Mouse (Mus musculus) forebrain, postnatal 0 days (tissue): ENCODE data around the gene Elmod1. TPM values are rescaled to one million over a fixed set of nuclear protein-coding genes. Genes with fewer than 3 reads are reported as not detected.

Source experiments
- ATAC-seq: fragments of 200-750 bp; cut with Nextera tagmentation; 2 replicates; pipeline ENCODE4 v1.8.0; 2017; ENCODE audit warnings: mild to moderate bottlenecking, moderate library complexity
- DNase-seq: peaks from one replicate; pipeline ENCODE4 v3.0.0-alpha.2; 2015
- H3K27ac ChIP-seq: fragments of 300-500 bp; sonication (generic); 2 replicates; pipeline ENCODE4 v1.5.1; 2014; ENCODE audit warnings: low read depth, mild to moderate bottlenecking, antibody characterized with exemption, low read length, moderate library complexity, mixed read lengths
- H3K27me3 ChIP-seq: fragments of 300-500 bp; sonication (generic); 2 replicates; pipeline ENCODE4 v1.6.1; 2014; ENCODE audit warnings: mild to moderate bottlenecking, low read length, mixed read lengths; ENCODE audit not compliant: insufficient read depth
- H3K36me3 ChIP-seq: fragments of 300-500 bp; sonication (generic); 2 replicates; pipeline ENCODE4 v1.6.1; 2014; ENCODE audit warnings: mild to moderate bottlenecking, moderate library complexity; ENCODE audit not compliant: insufficient read depth
- H3K4me1 ChIP-seq: fragments of 300-500 bp; sonication (generic); 2 replicates; pipeline ENCODE4 v1.6.1; 2014; ENCODE audit warnings: antibody characterized with exemption; ENCODE audit not compliant: insufficient read depth
- H3K4me2 ChIP-seq: fragments of 300-500 bp; sonication (generic); 2 replicates; pipeline ENCODE4 v1.6.1; 2014; ENCODE audit warnings: low read depth, mild to moderate bottlenecking, moderate library complexity
- H3K4me3 ChIP-seq: fragments of 300-500 bp; sonication (generic); 2 replicates; pipeline ENCODE4 v1.5.1; 2014; ENCODE audit warnings: low read depth, low read length, mixed read lengths
- H3K9ac ChIP-seq: fragments of 300-500 bp; sonication (generic); 2 replicates; pipeline ENCODE4 v1.6.1; 2014; ENCODE audit warnings: mild to moderate bottlenecking
- H3K9me3 ChIP-seq: fragments of 300-500 bp; sonication (generic); 2 replicates; pipeline ENCODE4 v1.6.1; 2016; ENCODE audit warnings: low read length
- CTCF ChIP-seq: sonication (generic); IDR thresholded peaks from 2 replicates; pipeline ENCODE4 v1.5.1; 2016; ENCODE audit warnings: antibody characterized with exemption, control low read depth, low read depth
- WGBS: fragments of 180-500 bp; shearing (Covaris S2); extraction: QIAGEN DNeasy Blood & Tissue Kit; methylation state at CpG from one replicate; pipeline ENCODE4 v1.1.7; 2014; 5-methylcytosine and 5-hydroxymethylcytosine counted together
- polyA plus RNA-seq: library from polyadenylated mRNA; unstranded; fragments of >200 nt; fragmentation: Nextera tagmentation; extraction: Ambion mirVana; gene quantifications from 2 replicates; pipeline ENCODE4 v1.2.1, GENCODE M21; 2015
- total RNA-seq: library from RNA; depleted of rRNA; stranded (reverse); fragments of >200 nt; gene quantifications from 2 replicates; pipeline ENCODE4 v1.2.3, GENCODE M21; 2014

The Elmod1 gene
- total and polyA plus RNA-seq, 2 experiments from 2014 or later = 27.2 to 114 TPM

GRCm38 (mm10) chr9:53910823-53911222, 64.3 kb downstream of the Elmod1 start:
- Histone ChIP-seq H3K27me3 (no peaks in the 10 kb centered on the region), H3K9me3 (no peaks in the 10 kb centered on the region), H3K4me2 (no peak overlapping the region), H3K27ac (no peak overlapping the region), H3K36me3 (0 out of 2 replicates have a peak, but pooled peaks cover 3% of the 10 kb centered on the region), H3K4me1 (peaks cover 7% of the 10 kb centered on the region), H3K4me3 (no peak overlapping the region), H3K9ac (no peak overlapping the region)
- DNase-seq = no peak
- WGBS = 84% methylated on average over 2 of the region's 2 CpGs
- ATAC-seq = no peak
- no peak for TF ChIP-seq CTCF

- no peak overlapping the region for H3K27ac ChIP-seq
- H3K4me1 ChIP-seq = peaks cover 2% of the 10 kb centered on the region; the same call in 1 of the 2 replicates
- 0 out of 2 replicates have a peak, but pooled peaks cover 3% of the 10 kb centered on the region for H3K36me3 ChIP-seq
- ATAC-seq = 0 out of 2 replicates have a peak, but pooled peaks have one; percentile 24
- peak; percentile 20 for DNase-seq
- H3K27me3 ChIP-seq = no peaks in the 10 kb centered on the region
- no peaks in the 10 kb centered on the region for H3K9me3 ChIP-seq
- 74% methylated on average over 5 of the region's 5 CpGs for WGBS
- H3K4me2 ChIP-seq = no peak overlapping the region
- no peak overlapping the region for H3K9ac ChIP-seq
- TF ChIP-seq CTCF = no peak
- H3K4me3 ChIP-seq = no peak overlapping the region
Observed at GRCm38 (mm10) chr9:53910331-53910730, 64.8 kb downstream of the Elmod1 start.

GRCm38 (mm10) chr9:53906798-53907197, 68.3 kb downstream of the Elmod1 start:
- Histone ChIP-seq H3K9me3 (no peaks in the 10 kb centered on the region), H3K4me1 (no peaks in the 10 kb centered on the region), H3K4me2 (no peak overlapping the region), H3K9ac (no peak overlapping the region), H3K36me3 (0 out of 2 replicates have a peak, but pooled peaks cover 1% of the 10 kb centered on the region), H3K27ac (no peak overlapping the region), H3K27me3 (no peaks in the 10 kb centered on the region), H3K4me3 (no peak overlapping the region)
- 68% methylated on average over 10 of the region's 10 CpGs for WGBS
- TF ChIP-seq CTCF = no peak
- DNase-seq (no peak), ATAC-seq (no peak)

GRCm38 (mm10) chr9:53905418-53905817, 69.7 kb downstream of the Elmod1 start:
- Histone ChIP-seq H3K27ac (no peak overlapping the region), H3K4me1 (no peaks in the 10 kb centered on the region), H3K4me2 (no peak overlapping the region), H3K36me3 (no peaks in the 10 kb centered on the region), H3K9me3 (no peaks in the 10 kb centered on the region), H3K4me3 (no peak overlapping the region), H3K9ac (no peak overlapping the region), H3K27me3 (no peaks in the 10 kb centered on the region)
- WGBS = 33% methylated on average over 3 of the region's 3 CpGs
- peak; percentile 57 for TF ChIP-seq CTCF
- DNase-seq (peak; percentile 46), ATAC-seq (no peak)

- Histone ChIP-seq H3K4me1 (no peaks in the 10 kb centered on the region; the same call in 1 of the 2 replicates), H3K36me3 (no peaks in the 10 kb centered on the region), H3K4me2 (no peak overlapping the region), H3K27ac (peak overlapping the region; percentile 64), H3K4me3 (no peak overlapping the region), H3K27me3 (no peaks in the 10 kb centered on the region), H3K9me3 (no peaks in the 10 kb centered on the region), H3K9ac (no peak overlapping the region)
- WGBS = 38% methylated on average over 7 of the region's 7 CpGs
- ATAC-seq = peak; percentile 56; the same call in 1 of the 2 replicates
- DNase-seq = peak; percentile 32
- TF ChIP-seq CTCF = no peak
Observed at GRCm38 (mm10) chr9:53903215-53903842, 71.8 kb downstream of the Elmod1 start.

GRCm38 (mm10) chr9:53899836-53900235, 75.3 kb downstream of the Elmod1 start:
- ATAC-seq (peak; percentile 84), DNase-seq (peak; percentile 75)
- Histone ChIP-seq H3K4me2 (no peak overlapping the region; the same call in 1 of the 2 replicates), H3K36me3 (no peaks in the 10 kb centered on the region), H3K27me3 (no peaks in the 10 kb centered on the region), H3K9me3 (no peaks in the 10 kb centered on the region), H3K9ac (no peak overlapping the region), H3K4me3 (no peak overlapping the region), H3K4me1 (no peaks in the 10 kb centered on the region; the same call in 1 of the 2 replicates), H3K27ac (0 out of 2 replicates have a peak overlapping the region, but pooled peaks have one; percentile 40)
- WGBS = 43% methylated on average over 6 of the region's 6 CpGs
- no peak for TF ChIP-seq CTCF

- H3K27ac ChIP-seq = no peak overlapping the region
- H3K4me2 ChIP-seq = no peak overlapping the region
- ATAC-seq (no peak), DNase-seq (no peak)
- 75% methylated on average over 7 of the region's 7 CpGs for WGBS
- H3K9me3 ChIP-seq = no peaks in the 10 kb centered on the region
- no peaks in the 10 kb centered on the region for H3K36me3 ChIP-seq
- H3K4me1 ChIP-seq = no peaks in the 10 kb centered on the region; the same call in 1 of the 2 replicates
- H3K27me3 ChIP-seq = no peaks in the 10 kb centered on the region
- no peak overlapping the region for H3K9ac ChIP-seq
- H3K4me3 ChIP-seq = no peak overlapping the region
- no peak for TF ChIP-seq CTCF
Observed at GRCm38 (mm10) chr9:53895827-53896226, 79.3 kb downstream of the Elmod1 start.
